Mouse (Mus musculus) neural tube, embryonic 13.5 days (tissue): ENCODE measurements around the gene Dgke. TPM values are rescaled to one million over a fixed set of nuclear protein-coding genes. Genes with fewer than 3 reads are reported as not detected.
"Not testable (repeated sequence)": the region's sequence is repeated elsewhere in the genome, so short reads cannot be mapped to it uniquely, and the experiment has no call there.

Experiments used
- ATAC-seq: fragments of 200-750 bp; cut with Nextera tagmentation; 2 replicates; pipeline ENCODE4 v1.8.0; 2017; ENCODE audit warnings: low read depth, mild to moderate bottlenecking, moderate TSS enrichment, moderate library complexity
- H3K27ac ChIP-seq: fragments of 300-500 bp; sonication (generic); replicated peaks from 2 replicates; pipeline ENCODE4 v1.5.1; 2015; ENCODE audit warnings: moderate library complexity, mild to moderate bottlenecking, inconsistent platforms
- H3K27me3 ChIP-seq: fragments of 300-500 bp; sonication (generic); 2 replicates; pipeline ENCODE4 v1.6.1; 2015; ENCODE audit warnings: mild to moderate bottlenecking, inconsistent platforms
- H3K36me3 ChIP-seq: fragments of 300-500 bp; sonication (generic); 2 replicates; pipeline ENCODE4 v1.6.1; 2015; ENCODE audit warnings: mild to moderate bottlenecking, inconsistent platforms
- H3K4me1 ChIP-seq: fragments of 300-500 bp; sonication (generic); replicated peaks from 2 replicates; pipeline ENCODE4 v1.6.1; 2015; ENCODE audit warnings: inconsistent platforms
- H3K4me2 ChIP-seq: fragments of 300-500 bp; sonication (generic); 2 replicates; pipeline ENCODE4 v1.6.1; 2015; ENCODE audit warnings: inconsistent platforms, mild to moderate bottlenecking, moderate library complexity
- H3K4me3 ChIP-seq: fragments of 300-500 bp; sonication (generic); 2 replicates; pipeline ENCODE4 v1.5.1; 2015; ENCODE audit warnings: mild to moderate bottlenecking, inconsistent platforms
- H3K9ac ChIP-seq: fragments of 300-500 bp; sonication (generic); 2 replicates; pipeline ENCODE4 v1.6.1; 2015; ENCODE audit warnings: moderate library complexity, mild to moderate bottlenecking, inconsistent platforms
- H3K9me3 ChIP-seq: fragments of 300-500 bp; sonication (generic); 2 replicates; pipeline ENCODE4 v1.6.1; 2016; ENCODE audit warnings: inconsistent platforms
- WGBS: fragments of 180-500 bp; shearing (Covaris S2); methylation state at CpG from one replicate; pipeline ENCODE4 v1.1.7; 2015; 5-methylcytosine and 5-hydroxymethylcytosine counted together
- polyA plus RNA-seq: library from polyadenylated mRNA; unstranded; fragments of >200 nt; fragmentation: Nextera tagmentation; extraction: Ambion mirVana; gene quantifications from 2 replicates; pipeline ENCODE4 v1.2.1, GENCODE M21; 2015

Gene Dgke
- polyA plus RNA-seq, 1 experiment from 2014 or later: 13.5 TPM

DNA sequence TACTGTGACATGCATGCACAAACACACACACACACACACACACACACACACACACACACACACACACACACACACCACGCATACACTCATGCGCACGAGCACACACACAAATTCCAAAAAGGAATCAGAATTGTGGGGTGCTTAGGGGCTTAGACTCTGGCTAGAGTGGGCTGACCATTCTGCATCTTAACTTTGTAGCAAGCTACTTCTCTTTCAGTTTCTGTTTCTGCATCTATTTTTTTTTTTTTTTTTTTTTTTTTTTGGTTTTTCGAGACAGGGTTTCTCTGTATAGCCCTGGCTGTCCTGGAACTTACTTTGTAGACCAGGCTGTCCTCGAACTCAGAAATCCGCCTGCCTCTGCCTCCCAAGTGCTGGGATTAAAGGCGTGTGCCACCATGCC lies 23.7 kb upstream of the Dgke start:
- not testable (repeated sequence) for H3K27ac ChIP-seq, ATAC-seq, H3K36me3 ChIP-seq, H3K27me3 ChIP-seq, H3K4me3 ChIP-seq, H3K9me3 ChIP-seq, H3K4me1 ChIP-seq, H3K9ac ChIP-seq, H3K4me2 ChIP-seq
- over 99% methylated on average over 6 of the region's 7 CpGs for WGBS

- Histone ChIP-seq H3K27ac (no peak overlapping the region), H3K9me3 (no peaks in the 10 kb centered on the region), H3K27me3 (no peaks in the 10 kb centered on the region), H3K36me3 (no peaks in the 10 kb centered on the region), H3K4me3 (no peak overlapping the region), H3K9ac (no peak overlapping the region), H3K4me1 (no peaks in the 10 kb centered on the region), H3K4me2 (no peak overlapping the region)
- ATAC-seq: no peak
- 93% methylated on average over 4 of the region's 4 CpGs for WGBS
Observed at GRCm38 (mm10) chr11:89088754-89089153, 22.1 kb upstream of the Dgke start.

DNA sequence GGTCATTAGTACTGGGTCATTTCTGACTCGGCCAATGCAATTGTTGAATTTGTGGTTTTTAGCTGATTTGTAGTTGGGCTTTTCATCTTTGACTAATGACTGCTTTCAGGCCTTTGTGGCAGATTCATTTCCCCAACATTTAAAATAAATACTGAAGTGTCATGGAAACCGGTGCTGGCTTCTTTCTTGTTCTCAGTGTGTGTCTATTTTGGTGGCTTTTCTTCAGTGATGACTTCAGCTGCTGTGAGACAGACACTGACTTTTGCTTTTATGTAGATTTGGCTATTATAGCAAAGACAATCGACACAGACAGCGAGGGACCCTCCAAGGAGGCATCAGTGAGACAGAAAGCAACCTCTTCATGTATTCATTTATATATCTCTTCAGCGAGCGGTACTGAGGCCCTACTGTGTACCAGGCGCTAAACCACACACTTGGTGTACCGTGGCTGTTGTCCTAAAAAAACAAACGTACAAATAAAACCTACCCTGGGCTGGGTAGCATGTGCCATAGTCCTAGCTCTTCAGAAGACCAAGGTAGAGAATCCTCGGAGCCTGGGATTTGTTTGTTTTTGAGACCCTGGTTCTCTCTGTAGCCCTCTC lies 19.7 kb upstream of the Dgke start:
- no peak for ATAC-seq
- no peak overlapping the region for H3K4me3 ChIP-seq
- no peaks in the 10 kb centered on the region for H3K4me1 ChIP-seq
- 54% methylated on average over 10 of the region's 10 CpGs for WGBS
- no peaks in the 10 kb centered on the region for H3K27me3 ChIP-seq
- H3K36me3 ChIP-seq: no peaks in the 10 kb centered on the region
- H3K9ac ChIP-seq: no peak overlapping the region
- no peak overlapping the region for H3K27ac ChIP-seq
- H3K9me3 ChIP-seq: no peaks in the 10 kb centered on the region
- H3K4me2 ChIP-seq: no peak overlapping the region

DNA sequence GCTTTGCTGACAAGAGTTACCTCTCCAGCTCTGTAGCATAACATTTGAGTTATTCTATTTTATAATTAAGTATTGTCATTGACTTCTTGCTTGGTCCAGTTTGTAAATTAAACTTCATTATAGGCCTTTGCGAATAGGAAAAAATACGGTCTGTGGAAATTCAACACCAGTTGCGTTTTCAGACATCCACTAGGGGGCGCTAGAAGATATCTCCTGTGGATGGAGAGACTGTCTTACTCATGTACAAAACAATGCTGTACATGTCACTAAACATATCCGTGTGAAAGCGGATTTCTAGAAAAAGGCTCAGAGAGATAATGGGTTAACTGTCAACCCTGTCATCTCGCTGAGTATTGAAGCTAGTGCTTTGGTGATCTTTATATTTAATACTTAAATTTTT lies 18.0 kb upstream of the Dgke start:
- H3K36me3 ChIP-seq: no peaks in the 10 kb centered on the region
- H3K9me3 ChIP-seq: no peaks in the 10 kb centered on the region
- WGBS: 50% methylated on average over 7 of the region's 7 CpGs
- no peak overlapping the region for H3K9ac ChIP-seq
- no peak overlapping the region for H3K27ac ChIP-seq
- H3K4me3 ChIP-seq: no peak overlapping the region
- no peaks in the 10 kb centered on the region for H3K27me3 ChIP-seq
- H3K4me1 ChIP-seq: no peaks in the 10 kb centered on the region
- no peak overlapping the region for H3K4me2 ChIP-seq
- ATAC-seq: no peak

GRCm38 (mm10) chr11:89082691-89083090 lies 16.0 kb upstream of the Dgke start:
- H3K4me3 ChIP-seq, H3K9me3 ChIP-seq, H3K27ac ChIP-seq, H3K4me1 ChIP-seq, H3K4me2 ChIP-seq, H3K27me3 ChIP-seq, ATAC-seq, H3K9ac ChIP-seq, H3K36me3 ChIP-seq: not testable (repeated sequence)
- WGBS: 88% methylated on average over 3 of the region's 3 CpGs

GRCm38 (mm10) chr11:89081906-89082305 lies 15.3 kb upstream of the Dgke start:
- ATAC-seq, H3K36me3 ChIP-seq, H3K9ac ChIP-seq, H3K4me1 ChIP-seq, H3K4me3 ChIP-seq, H3K27me3 ChIP-seq, H3K4me2 ChIP-seq, H3K9me3 ChIP-seq, H3K27ac ChIP-seq: not testable (repeated sequence)
- 70% methylated on average over 5 of the region's 5 CpGs for WGBS

DNA sequence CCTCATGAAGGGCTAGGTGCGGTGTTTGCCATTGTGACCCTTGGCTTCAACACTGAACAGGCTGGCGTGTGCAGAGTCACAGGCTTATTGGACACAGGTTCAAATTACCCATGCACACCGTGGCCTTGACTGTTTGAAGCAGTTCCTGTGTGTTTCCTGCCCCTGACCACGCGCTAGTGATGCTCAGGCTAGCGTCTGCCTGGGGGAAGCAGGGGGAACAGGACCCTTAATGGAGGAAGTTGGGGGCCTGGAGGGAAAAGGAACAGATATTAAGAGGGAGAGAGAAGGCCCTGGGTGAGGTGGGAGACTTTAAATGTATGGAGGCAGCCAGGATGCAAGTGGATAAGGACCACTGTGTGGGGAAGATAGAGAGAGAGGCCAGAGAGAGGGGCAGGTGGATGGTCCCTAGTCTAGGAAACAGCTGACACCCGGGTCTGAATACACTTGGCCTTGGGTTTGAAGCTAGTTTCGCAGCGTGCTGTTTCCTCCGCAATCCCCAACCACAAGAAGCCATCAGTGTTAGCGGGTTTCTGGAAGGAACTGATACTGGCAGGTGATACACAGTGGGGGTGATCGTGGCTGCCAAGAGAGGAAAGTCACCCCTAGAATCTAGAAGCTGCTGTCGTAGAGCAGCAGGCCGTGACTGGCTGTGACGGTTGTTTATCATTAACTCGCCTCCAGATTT lies 12.5 kb upstream of the Dgke start:
- Histone ChIP-seq H3K4me2 (no peak overlapping the region), H3K4me1 (no peaks in the 10 kb centered on the region), H3K36me3 (no peaks in the 10 kb centered on the region), H3K9me3 (no peaks in the 10 kb centered on the region), H3K4me3 (no peak overlapping the region), H3K27me3 (no peaks in the 10 kb centered on the region), H3K9ac (no peak overlapping the region), H3K27ac (no peak overlapping the region)
- 88% methylated on average over 16 of the region's 16 CpGs for WGBS
- no peak for ATAC-seq

DNA sequence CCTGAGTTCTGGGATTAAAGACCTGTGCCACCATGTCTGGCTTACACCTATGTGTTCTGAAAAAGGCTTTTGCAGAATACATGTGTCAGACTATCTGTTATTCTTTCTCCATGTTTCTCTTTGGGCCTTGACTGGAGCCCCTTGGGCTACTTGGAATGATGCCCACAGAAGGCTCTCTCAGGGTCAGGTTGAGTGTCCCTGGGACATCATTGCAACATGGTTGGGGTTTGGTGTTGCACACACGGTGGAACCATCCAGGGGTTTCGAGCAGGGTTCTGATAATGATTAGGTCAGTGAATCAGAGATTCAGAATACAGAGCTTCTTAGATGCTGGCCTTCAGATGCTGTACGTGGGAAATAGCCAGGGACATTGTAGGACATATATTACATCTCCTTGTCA lies 11.7 kb upstream of the Dgke start:
- H3K9me3 ChIP-seq: no peaks in the 10 kb centered on the region
- H3K9ac ChIP-seq: no peak overlapping the region
- no peaks in the 10 kb centered on the region for H3K4me1 ChIP-seq
- no peaks in the 10 kb centered on the region for H3K36me3 ChIP-seq
- H3K4me2 ChIP-seq: no peak overlapping the region
- H3K4me3 ChIP-seq: no peak overlapping the region
- H3K27ac ChIP-seq: no peak overlapping the region
- H3K27me3 ChIP-seq: no peaks in the 10 kb centered on the region
- WGBS: 94% methylated on average over 3 of the region's 3 CpGs
- no peak for ATAC-seq

- Histone ChIP-seq H3K4me2 (no peak overlapping the region), H3K4me1 (no peaks in the 10 kb centered on the region), H3K9me3 (no peaks in the 10 kb centered on the region), H3K36me3 (no peaks in the 10 kb centered on the region), H3K9ac (no peak overlapping the region), H3K27ac (no peak overlapping the region), H3K27me3 (no peaks in the 10 kb centered on the region), H3K4me3 (no peak overlapping the region)
- ATAC-seq: no peak
- WGBS: 90% methylated on average over 8 of the region's 8 CpGs
Observed at GRCm38 (mm10) chr11:89077601-89078000, 11.0 kb upstream of the Dgke start.

- H3K36me3 ChIP-seq: no peaks in the 10 kb centered on the region
- no peaks in the 10 kb centered on the region for H3K27me3 ChIP-seq
- H3K4me2 ChIP-seq: no peak overlapping the region
- ATAC-seq: no peak
- H3K27ac ChIP-seq: no peak overlapping the region
- 81% methylated on average over 4 of the region's 4 CpGs for WGBS
- H3K9ac ChIP-seq: no peak overlapping the region
- no peaks in the 10 kb centered on the region for H3K4me1 ChIP-seq
- no peak overlapping the region for H3K4me3 ChIP-seq
- H3K9me3 ChIP-seq: no peaks in the 10 kb centered on the region
Observed at GRCm38 (mm10) chr11:89076370-89076821, 9.7 kb upstream of the Dgke start.

DNA sequence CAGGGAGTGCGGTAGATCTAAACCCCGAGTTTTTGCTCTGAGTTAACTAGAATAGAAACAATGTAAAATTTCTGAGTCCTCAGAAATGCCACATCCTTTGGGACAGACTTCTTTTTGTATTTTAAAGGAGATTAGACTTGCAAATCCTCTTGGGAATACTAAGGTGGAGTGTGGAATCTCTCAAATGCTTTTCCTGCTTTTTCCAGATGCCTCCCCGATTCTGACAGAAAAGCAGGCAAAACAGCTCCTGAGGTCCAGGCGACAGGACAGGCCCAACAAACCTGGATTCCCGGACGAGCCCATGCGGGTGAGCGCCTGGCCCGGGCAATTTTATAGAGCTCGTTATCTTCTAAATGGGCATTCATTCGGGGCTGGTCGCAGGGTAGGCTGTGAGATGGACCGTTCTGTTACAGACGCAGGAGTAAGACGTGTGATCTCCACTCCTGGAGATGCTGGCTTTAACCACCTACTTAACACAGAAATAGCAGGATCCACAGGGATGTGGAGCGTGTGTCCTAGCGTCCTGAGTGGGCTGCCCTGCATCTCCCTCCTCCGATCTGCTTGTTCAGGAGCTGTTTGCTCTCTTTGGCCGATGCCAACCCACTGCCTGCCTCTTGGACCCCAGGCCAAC lies 8.2 kb upstream of the Dgke start:
- Histone ChIP-seq H3K9ac (peak overlapping the region; percentile 12; the same call in 1 of the 2 replicates), H3K9me3 (no peaks in the 10 kb centered on the region), H3K36me3 (no peaks in the 10 kb centered on the region), H3K27me3 (no peaks in the 10 kb centered on the region), H3K27ac (no peak overlapping the region), H3K4me1 (no peaks in the 10 kb centered on the region), H3K4me2 (no peak overlapping the region), H3K4me3 (no peak overlapping the region)
- WGBS: 45% methylated on average over 19 of the region's 19 CpGs
- no peak for ATAC-seq

DNA sequence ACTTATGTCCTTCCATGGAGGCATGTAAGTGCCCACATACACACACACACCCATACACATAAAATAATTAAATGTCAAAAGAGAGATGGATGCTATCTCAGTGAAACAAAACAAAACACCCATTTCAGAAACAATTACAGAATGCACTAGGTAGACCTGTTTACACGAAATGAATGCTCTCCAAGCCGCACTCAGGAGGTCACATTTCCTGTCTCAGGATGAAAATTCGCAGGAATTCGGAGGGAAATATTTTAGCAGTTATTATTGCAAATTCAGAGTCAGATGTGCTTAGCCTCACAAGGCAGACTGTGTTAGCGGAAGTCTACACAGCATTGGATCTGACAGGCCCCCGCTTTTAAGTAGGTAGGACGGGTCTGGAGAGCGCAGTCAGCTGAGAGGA lies 6.9 kb upstream of the Dgke start, which contains the start of gene Gm525:
TSS of gene Gm525 (plus strand) at position 301 of the 400 bp plus-strand sequence.
- ATAC-seq: no peak
- 89% methylated on average over 8 of the region's 8 CpGs for whole genome bisulfite sequencing
- H3K4me2 ChIP-seq: no peak within 1 kb of the TSS
- H3K9ac ChIP-seq: no peak within 1 kb of the TSS
- H3K27ac ChIP-seq: no peak within 1 kb of the TSS
- H3K4me1 ChIP-seq: no peaks in the 10 kb centered on the region
- H3K36me3 ChIP-seq: no peaks in the 10 kb centered on the region
- no peaks in the 10 kb centered on the region for H3K9me3 ChIP-seq
- no peak within 1 kb of the TSS for H3K4me3 ChIP-seq
- no peaks in the 10 kb centered on the region for H3K27me3 ChIP-seq
